Mouse (Mus musculus) layer of hippocampus, adult 18-20 months (tissue): ENCODE data around the gene Cep112. TPM values are rescaled to one million over a fixed set of nuclear protein-coding genes. Genes with fewer than 3 reads are reported as not detected.

ENCODE experiments used
- DNase-seq, 2 experiments: peaks; one replicate each; pipeline ENCODE4 v3.0.0; 2022; ENCODE audit warnings: low spot score in 2 of 2
- long read RNA-seq: library from polyadenylated mRNA; stranded (forward); transcript quantifications from one replicate; pipeline ENCODE4 v2.0.0, GENCODE M21; 2021
- total RNA-seq, 2 experiments: library from RNA; stranded (reverse); gene quantifications; 2 replicates each; pipeline ENCODE4 v1.2.3; 2021

The Cep112 gene
- 10 to 100 TPM; 22.6 to 26.0 TPM for total RNA-seq
- long read RNA-seq, partial matches to known transcripts, result 1 of 5 reads
- long read RNA-seq, other reads (novel, unspliced or antisense), result 4 of 5 reads

GRCm38 (mm10) chr11:108424889-108425591 lies at the start of gene Cep112:
TSS of gene Cep112 (plus strand) at chr11:108425192.
- peak; percentile 94 to 98 for DNase-seq

- no peak for DNase-seq
Measured at GRCm38 (mm10) chr11:108376815-108377214, 48.2 kb upstream of the Cep112 start.

GRCm38 (mm10) chr11:108377680-108378362 lies 47.2 kb upstream of the Cep112 start:
- DNase-seq, result peak; percentile 72 to 91

GRCm38 (mm10) chr11:108378363-108378751 lies 46.6 kb upstream of the Cep112 start:
- no peak for DNase-seq

GRCm38 (mm10) chr11:108382664-108383063 lies 42.3 kb upstream of the Cep112 start:
- no peak for DNase-seq

- DNase-seq, result no peak
Measured at GRCm38 (mm10) chr11:108384920-108385665, 39.9 kb upstream of the Cep112 start.

- no peak for DNase-seq
Measured at GRCm38 (mm10) chr11:108385666-108386024, 39.3 kb upstream of the Cep112 start.

GRCm38 (mm10) chr11:108395061-108395460 lies 29.9 kb upstream of the Cep112 start:
- no peak for DNase-seq

GRCm38 (mm10) chr11:108396076-108396829 lies 28.7 kb upstream of the Cep112 start:
- no peak for DNase-seq

- peak in 1 of 2 experiments; percentile 51 for DNase-seq
Measured at GRCm38 (mm10) chr11:108409876-108410644, 14.9 kb upstream of the Cep112 start.

GRCm38 (mm10) chr11:108416360-108416759 lies 8.6 kb upstream of the Cep112 start:
- no peak for DNase-seq

GRCm38 (mm10) chr11:108418540-108418939 lies 6.5 kb upstream of the Cep112 start:
- DNase-seq, result peak in 1 of 2 experiments; percentile 50

- no peak for DNase-seq
Measured at GRCm38 (mm10) chr11:108419242-108419641, 5.8 kb upstream of the Cep112 start.

GRCm38 (mm10) chr11:108420751-108421150 lies 4.2 kb upstream of the Cep112 start:
- DNase-seq, result no peak

GRCm38 (mm10) chr11:108423221-108423620 lies 1.8 kb upstream of the Cep112 start:
- DNase-seq, result no peak

GRCm38 (mm10) chr11:108424111-108424510 lies 881 bp upstream of the Cep112 start:
- DNase-seq, result no peak

GRCm38 (mm10) chr11:108425592-108425921 lies 565 bp downstream of the Cep112 start:
- no peak for DNase-seq

- DNase-seq, result no peak
Measured at GRCm38 (mm10) chr11:108426086-108426485, 1.1 kb downstream of the Cep112 start.

GRCm38 (mm10) chr11:108427191-108427590 lies 2.2 kb downstream of the Cep112 start:
- DNase-seq, result no peak

GRCm38 (mm10) chr11:108429076-108429475 lies 4.1 kb downstream of the Cep112 start:
- DNase-seq, result no peak
